Mouse (Mus musculus) brain, embryonic 14.5 days (tissue): ENCODE data around the gene Msln.

Source experiments
- CTCF ChIP-seq: fragments of 200-500 bp; IDR thresholded peaks from 2 replicates; pipeline ENCODE4 v1.5.1; 2012; ENCODE audit warnings: inconsistent platforms, mild to moderate bottlenecking, moderate library complexity, borderline replicate concordance; ENCODE audit not compliant: insufficient read depth, insufficient read length; ENCODE audit errors: extremely low read depth
- POLR2A ChIP-seq: fragments of 200-500 bp; IDR thresholded peaks from 2 replicates; pipeline ENCODE4 v1.6.1; 2012; ENCODE audit warnings: mild to moderate bottlenecking, inconsistent platforms, borderline replicate concordance; ENCODE audit not compliant: poor library complexity, insufficient read depth, insufficient read length, severe bottlenecking; ENCODE audit errors: extremely low read depth

GRCm38 (mm10) chr17:25791320-25791842 lies 37.2 kb upstream of the Msln start:
- no peak for TF ChIP-seq POLR2A
- TF ChIP-seq CTCF, result no peak
